Mouse (Mus musculus): ENCODE results near the gene Olfml2a. TPM values are rescaled to one million over a fixed set of nuclear protein-coding genes. Genes with fewer than 3 reads are reported as not detected.
A peak's percentile ranks its signal among the peaks of the same experiment; 100 is the strongest.

Gene Olfml2a
- polyA plus RNA-seq, 1 experiment from 2014 or later, result 3.1 TPM

DNA sequence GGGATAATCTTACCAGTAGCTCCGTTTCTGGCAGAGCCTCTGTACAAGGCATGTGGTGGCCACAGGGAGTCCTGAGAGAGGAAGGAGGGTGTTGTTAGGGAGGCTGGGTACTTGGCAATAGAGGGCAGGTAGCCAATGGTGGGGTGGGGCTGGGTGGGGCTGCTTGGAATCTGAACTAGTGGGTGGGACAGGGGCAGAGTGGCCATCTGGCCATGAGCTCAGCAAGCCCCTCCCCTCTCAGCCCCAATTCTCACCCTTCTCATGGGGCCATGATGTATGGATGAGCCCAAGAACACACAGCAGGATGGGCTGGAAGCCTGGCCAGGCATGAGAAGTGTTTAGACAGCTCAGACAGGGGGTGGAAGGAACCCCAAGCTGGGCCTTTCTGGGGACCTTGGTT is 55.6 kb downstream of the Olfml2a start:
- Histone ChIP-seq H3K4me2 (ENCODE audit: low read depth) (no peak overlapping the region), H3K36me3 (ENCODE audit: control insufficient read depth, insufficient read depth, low read length) (no peaks in the 10 kb centered on the region), H3K9ac (ENCODE audit: low read length) (no peak overlapping the region), H3K4me1 (ENCODE audit: control insufficient read depth, insufficient read depth, low read length) (no peaks in the 10 kb centered on the region), H3K27ac (ENCODE audit: low read depth, low read length) (no peak overlapping the region), H3K9me3 (ENCODE audit: control insufficient read depth, low read length) (0 out of 2 replicates have a peak, but pooled peaks cover 2% of the 10 kb centered on the region), H3K4me3 (ENCODE audit: low read depth, low read length) (no peak overlapping the region), H3K27me3 (ENCODE audit: control insufficient read depth, insufficient read depth, low read length) (no peaks in the 10 kb centered on the region)
- WGBS, result 56% methylated on average over 1 of the region's 1 CpGs
- DNase-seq (ENCODE audit: low spot score) (no peak), ATAC-seq (ENCODE audit: insufficient read depth, low FRiP score, low TSS enrichment) (no peak)

DNA sequence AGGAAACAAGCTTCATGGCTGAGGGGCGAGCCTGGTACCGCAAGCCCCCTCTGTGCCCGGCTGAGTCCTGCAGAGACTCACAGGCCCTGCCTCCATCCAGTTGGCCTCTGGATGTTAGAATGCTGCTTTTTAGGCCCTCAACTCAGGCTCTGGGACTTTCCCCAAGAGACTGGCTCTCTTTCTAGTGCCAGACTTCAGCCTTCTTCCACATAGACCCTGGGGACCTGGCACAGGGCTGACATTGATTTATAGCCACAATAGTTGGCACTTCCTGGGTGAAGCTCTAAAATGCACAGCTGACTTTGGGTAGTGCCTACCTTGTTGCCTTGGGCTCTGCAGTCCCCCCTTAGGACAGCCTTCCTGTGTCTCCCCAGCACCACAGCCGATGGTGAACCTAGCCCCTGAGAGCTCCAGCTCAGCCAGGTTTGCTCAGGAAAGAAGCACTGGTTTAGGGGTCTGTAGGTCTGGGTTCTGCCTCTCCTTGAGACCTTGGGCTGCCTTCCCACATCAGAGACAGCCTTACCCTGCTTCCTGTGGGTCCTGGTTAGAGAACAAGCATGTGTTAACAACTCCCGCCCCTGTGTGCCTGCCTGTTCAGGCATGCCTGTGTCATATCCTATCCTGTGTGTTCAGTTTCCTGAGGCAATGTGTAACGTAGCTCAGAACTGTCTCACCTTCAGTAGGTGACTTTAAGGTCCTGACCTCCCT is 56.2 kb downstream of the Olfml2a start:
- Histone ChIP-seq H3K9ac (ENCODE audit: low read length) (no peak overlapping the region), H3K27ac (ENCODE audit: low read depth, low read length) (no peak overlapping the region), H3K4me1 (ENCODE audit: control insufficient read depth, insufficient read depth, low read length) (no peaks in the 10 kb centered on the region), H3K27me3 (ENCODE audit: control insufficient read depth, insufficient read depth, low read length) (no peaks in the 10 kb centered on the region), H3K36me3 (ENCODE audit: control insufficient read depth, insufficient read depth, low read length) (no peaks in the 10 kb centered on the region), H3K4me2 (ENCODE audit: low read depth) (no peak overlapping the region), H3K4me3 (ENCODE audit: low read depth, low read length) (no peak overlapping the region), H3K9me3 (ENCODE audit: control insufficient read depth, low read length) (0 out of 2 replicates have a peak, but pooled peaks cover 2% of the 10 kb centered on the region)
- no peak for ATAC-seq (ENCODE audit: insufficient read depth, low FRiP score, low TSS enrichment)
- 86% methylated on average over 6 of the region's 6 CpGs for WGBS
- DNase-seq (ENCODE audit: low spot score), result no peak

DNA sequence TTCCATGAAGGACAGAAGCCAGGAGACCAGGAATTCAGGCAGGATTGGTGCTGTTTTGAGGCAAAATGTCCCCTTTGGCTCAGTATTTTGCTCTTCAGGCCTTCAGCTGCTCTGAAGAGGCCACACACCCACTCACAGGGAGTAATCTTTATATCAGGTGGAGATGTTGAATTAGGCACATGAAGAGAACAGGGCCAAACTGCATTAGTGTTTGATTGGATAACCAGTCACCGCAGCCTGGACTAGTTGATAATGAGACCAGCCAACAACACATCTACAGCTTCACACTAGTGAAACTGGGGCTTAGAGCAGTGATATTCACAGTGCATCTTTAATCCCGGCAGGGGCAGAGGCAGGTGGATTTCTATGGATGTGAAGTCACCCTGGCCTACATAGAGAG is 57.2 kb downstream of the Olfml2a start:
- WGBS, result 92% methylated on average over 2 of the region's 2 CpGs
- DNase-seq (ENCODE audit: low spot score) (no peak), ATAC-seq (ENCODE audit: insufficient read depth, low FRiP score, low TSS enrichment) (no peak)
- Histone ChIP-seq H3K4me1 (ENCODE audit: control insufficient read depth, insufficient read depth, low read length) (no peaks in the 10 kb centered on the region), H3K9ac (ENCODE audit: low read length) (no peak overlapping the region), H3K4me3 (ENCODE audit: low read depth, low read length) (no peak overlapping the region), H3K4me2 (ENCODE audit: low read depth) (no peak overlapping the region), H3K27ac (ENCODE audit: low read depth, low read length) (no peak overlapping the region), H3K9me3 (ENCODE audit: control insufficient read depth, low read length) (0 out of 2 replicates have a peak, but pooled peaks cover 2% of the 10 kb centered on the region), H3K27me3 (ENCODE audit: control insufficient read depth, insufficient read depth, low read length) (no peaks in the 10 kb centered on the region), H3K36me3 (ENCODE audit: control insufficient read depth, insufficient read depth, low read length) (no peaks in the 10 kb centered on the region)

DNA sequence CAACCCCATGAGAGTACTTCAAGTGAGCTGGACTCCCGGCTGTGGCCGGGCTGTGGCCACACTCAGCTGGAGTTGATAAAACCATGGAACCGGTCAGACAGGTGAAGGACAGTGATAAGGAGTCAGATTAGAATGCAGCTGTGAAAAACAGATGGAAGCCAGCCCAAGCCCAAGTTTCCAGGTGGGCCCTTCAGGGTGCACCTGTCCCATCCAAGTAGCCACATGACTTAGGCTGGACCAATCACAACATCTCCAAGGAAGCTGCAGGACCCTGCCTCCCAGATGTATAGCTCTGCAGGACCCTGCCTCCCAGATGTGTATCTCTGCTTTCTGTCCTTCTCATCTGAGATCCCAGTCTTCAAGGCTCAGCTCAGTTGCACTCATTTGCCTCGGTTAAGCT is 60.2 kb downstream of the Olfml2a start:
- ATAC-seq (ENCODE audit: insufficient read depth, low FRiP score, low TSS enrichment), result no peak
- no peaks in the 10 kb centered on the region for H3K9me3 ChIP-seq (ENCODE audit: control insufficient read depth, low read length)
- no peaks in the 10 kb centered on the region for H3K4me1 ChIP-seq (ENCODE audit: control insufficient read depth, insufficient read depth, low read length)
- no peak overlapping the region for H3K4me3 ChIP-seq (ENCODE audit: low read depth, low read length)
- H3K9ac ChIP-seq (ENCODE audit: low read length), result no peak overlapping the region
- DNase-seq (ENCODE audit: low spot score), result no peak
- H3K27ac ChIP-seq (ENCODE audit: low read depth, low read length), result no peak overlapping the region
- no peaks in the 10 kb centered on the region for H3K27me3 ChIP-seq (ENCODE audit: control insufficient read depth, insufficient read depth, low read length)
- no peaks in the 10 kb centered on the region for H3K36me3 ChIP-seq (ENCODE audit: control insufficient read depth, insufficient read depth, low read length)
- 72% methylated on average over 4 of the region's 4 CpGs for WGBS
- H3K4me2 ChIP-seq (ENCODE audit: low read depth), result no peak overlapping the region

DNA sequence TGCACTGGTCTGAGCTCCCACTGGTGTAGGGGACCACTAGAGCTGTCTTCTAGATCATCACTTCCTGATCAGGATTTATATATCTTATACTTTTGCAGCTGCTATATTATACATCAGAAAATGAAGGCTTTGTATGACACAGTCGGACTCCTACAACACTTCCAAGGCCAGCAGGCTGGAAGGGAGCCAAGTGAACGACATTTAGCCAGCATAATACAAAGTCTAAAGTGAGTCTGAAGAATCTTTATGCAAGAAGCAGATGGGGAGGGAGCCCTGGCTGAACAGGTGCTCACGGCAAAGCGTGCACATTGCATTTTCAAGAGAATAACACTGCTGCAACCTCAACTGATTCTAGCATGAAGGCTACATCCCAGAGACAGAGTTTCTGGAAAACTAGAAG is 60.7 kb downstream of the Olfml2a start:
- ATAC-seq (ENCODE audit: insufficient read depth, low FRiP score, low TSS enrichment), result no peak

DNA sequence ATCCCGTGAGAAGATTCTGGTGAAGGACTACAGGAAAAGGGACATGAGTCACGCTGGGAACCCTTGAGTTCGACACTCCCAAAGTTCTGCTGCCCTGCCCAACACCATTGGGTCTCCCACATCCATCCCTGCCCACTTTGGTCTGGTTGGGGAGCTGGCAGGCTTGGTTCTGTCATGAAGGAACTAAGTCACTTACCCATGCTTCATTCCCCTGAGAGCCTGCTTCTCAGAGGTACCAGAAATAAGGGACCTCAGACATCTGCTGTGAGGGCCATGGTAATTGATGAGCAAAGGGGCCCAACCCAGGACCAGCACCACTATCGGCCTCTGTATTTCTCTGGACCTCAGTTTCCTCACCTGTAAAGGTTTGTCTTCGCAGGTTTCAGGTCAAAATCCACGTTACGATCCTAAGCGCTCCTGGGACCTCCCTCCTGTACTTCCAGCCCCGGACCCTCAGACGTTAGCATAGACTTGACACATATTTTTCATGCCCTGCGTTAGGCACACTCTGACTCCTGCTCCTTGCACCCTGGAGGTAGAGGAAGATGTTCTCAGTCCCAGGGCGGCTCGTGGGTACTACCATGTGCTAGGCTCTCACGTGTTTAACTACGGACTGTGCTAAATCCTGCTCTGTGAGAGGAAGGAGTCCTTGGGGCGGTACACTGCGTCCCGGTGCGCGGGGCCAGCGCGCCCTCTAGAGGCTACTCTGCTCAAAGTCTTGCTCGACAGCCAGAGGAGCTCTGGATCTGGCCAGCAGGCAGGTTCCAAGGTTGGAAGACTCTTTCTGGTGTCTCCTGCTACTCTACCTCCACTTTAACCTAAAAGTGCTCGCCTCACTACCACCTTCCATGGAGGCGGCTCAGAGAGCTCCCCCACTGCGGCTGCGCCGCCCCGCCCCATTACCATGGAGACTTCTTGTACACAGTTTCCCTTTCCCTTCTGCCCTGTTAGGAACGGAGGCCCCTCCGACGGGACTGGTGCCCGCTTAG is 65.9 kb downstream of the Olfml2a start, which contains the start of gene Wdr38:
Gene Wdr38, plus strand, starts transcription at position 91 of the 989 bp plus-strand sequence.
- H3K27ac ChIP-seq (ENCODE audit: low read depth, low read length), result no peak within 1 kb of the TSS
- H3K27me3 ChIP-seq (ENCODE audit: control insufficient read depth, insufficient read depth, low read length), result no peaks in the 10 kb centered on the region
- peaks cover 16% of the 10 kb centered on the region for H3K36me3 ChIP-seq (ENCODE audit: control insufficient read depth, insufficient read depth, low read length)
- DNase-seq (ENCODE audit: low spot score), result peak; percentile 91
- no peaks in the 10 kb centered on the region; the same call in none of the 2 replicates for H3K4me1 ChIP-seq (ENCODE audit: control insufficient read depth, insufficient read depth, low read length)
- peak within 1 kb of the TSS; percentile 32 for H3K4me2 ChIP-seq (ENCODE audit: low read depth)
- peak within 1 kb of the TSS; percentile 27 for H3K9ac ChIP-seq (ENCODE audit: low read length)
- peak within 1 kb of the TSS; percentile 20 for H3K4me3 ChIP-seq (ENCODE audit: low read depth, low read length)
- no peaks in the 10 kb centered on the region for H3K9me3 ChIP-seq (ENCODE audit: control insufficient read depth, low read length)
- peak; percentile 85 for ATAC-seq (ENCODE audit: insufficient read depth, low FRiP score, low TSS enrichment)
- 16% methylated on average over 33 of the region's 33 CpGs for WGBS

More for the DNA sequence above, 60.7 kb downstream of the Olfml2a start:
- Histone ChIP-seq H3K4me2 (ENCODE audit: low read depth) (no peak overlapping the region), H3K9ac (ENCODE audit: low read length) (no peak overlapping the region), H3K27me3 (ENCODE audit: control insufficient read depth, insufficient read depth, low read length) (no peaks in the 10 kb centered on the region), H3K27ac (ENCODE audit: low read depth, low read length) (no peak overlapping the region), H3K4me3 (ENCODE audit: low read depth, low read length) (no peak overlapping the region), H3K9me3 (ENCODE audit: control insufficient read depth, low read length) (no peaks in the 10 kb centered on the region), H3K4me1 (ENCODE audit: control insufficient read depth, insufficient read depth, low read length) (no peaks in the 10 kb centered on the region), H3K36me3 (ENCODE audit: control insufficient read depth, insufficient read depth, low read length) (no peaks in the 10 kb centered on the region)
- no peak for DNase-seq (ENCODE audit: low spot score)
- 70% methylated on average over 4 of the region's 4 CpGs for WGBS

DNA sequence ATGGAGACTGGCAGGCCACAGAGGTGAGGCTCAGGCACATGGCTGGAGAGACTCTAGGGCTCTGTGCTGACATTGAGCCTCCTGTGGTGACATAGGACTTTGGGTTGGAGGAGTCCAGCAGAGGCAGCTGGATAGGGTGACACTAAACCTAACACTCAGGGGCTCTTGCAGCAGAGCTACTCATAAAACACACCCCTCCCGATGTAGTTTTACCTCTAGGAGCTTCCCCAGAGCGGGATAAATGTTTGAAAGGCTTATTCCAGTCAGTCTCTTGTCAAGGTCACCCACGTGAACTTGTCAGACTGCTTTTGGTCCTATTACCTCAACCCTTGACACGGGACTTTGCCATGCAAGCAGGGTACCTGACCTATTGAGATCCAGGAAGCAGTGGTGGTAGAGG is 67.6 kb downstream of the Olfml2a start:
- no peak for ATAC-seq (ENCODE audit: insufficient read depth, low FRiP score, low TSS enrichment)
- Histone ChIP-seq H3K4me3 (ENCODE audit: low read depth, low read length) (no peak overlapping the region), H3K36me3 (ENCODE audit: control insufficient read depth, insufficient read depth, low read length) (peaks cover 23% of the 10 kb centered on the region), H3K9me3 (ENCODE audit: control insufficient read depth, low read length) (no peaks in the 10 kb centered on the region), H3K4me1 (ENCODE audit: control insufficient read depth, insufficient read depth, low read length) (peaks cover 16% of the 10 kb centered on the region), H3K9ac (ENCODE audit: low read length) (no peak overlapping the region), H3K27ac (ENCODE audit: low read depth, low read length) (no peak overlapping the region), H3K4me2 (ENCODE audit: low read depth) (no peak overlapping the region), H3K27me3 (ENCODE audit: control insufficient read depth, insufficient read depth, low read length) (no peaks in the 10 kb centered on the region)
- WGBS, result 58% methylated on average over 4 of the region's 4 CpGs
- DNase-seq (ENCODE audit: low spot score), result no peak

DNA sequence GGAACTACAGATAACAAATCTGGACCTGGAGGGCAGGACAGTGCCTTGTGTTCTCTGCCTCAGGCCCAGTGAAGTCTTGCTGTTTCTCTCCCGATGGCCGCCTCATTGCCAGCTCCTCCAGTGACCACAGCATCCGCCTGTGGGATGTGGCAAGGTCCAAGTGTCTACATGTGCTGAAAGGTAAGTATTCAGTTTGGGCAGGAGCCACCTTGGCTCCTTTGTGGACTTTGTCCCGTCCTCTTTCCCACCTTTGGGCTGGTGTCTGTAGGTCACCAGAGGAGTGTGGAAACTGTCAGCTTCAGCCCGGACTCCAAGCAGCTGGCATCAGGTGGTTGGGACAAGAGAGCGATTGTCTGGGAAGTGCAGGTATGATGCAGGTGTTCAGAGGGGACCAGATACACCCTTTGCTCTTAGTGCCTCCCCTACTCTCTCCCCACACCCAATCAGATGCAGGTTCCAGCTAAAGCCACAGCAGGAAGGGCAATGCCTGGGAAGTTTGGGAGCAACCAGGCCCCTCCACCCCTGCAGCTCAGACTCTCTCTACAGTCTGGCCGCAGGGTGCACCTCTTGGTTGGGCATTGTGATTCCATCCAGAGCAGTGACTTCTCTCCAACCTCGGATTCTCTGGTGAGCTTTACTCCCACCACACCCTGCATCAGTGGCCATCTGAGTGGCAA is 68.3 kb downstream of the Olfml2a start:
- no peaks in the 10 kb centered on the region for H3K27me3 ChIP-seq (ENCODE audit: control insufficient read depth, insufficient read depth, low read length)
- WGBS, result 64% methylated on average over 8 of the region's 8 CpGs
- no peak overlapping the region for H3K4me3 ChIP-seq (ENCODE audit: low read depth, low read length)
- DNase-seq (ENCODE audit: low spot score), result no peak
- H3K4me1 ChIP-seq (ENCODE audit: control insufficient read depth, insufficient read depth, low read length), result peaks cover 16% of the 10 kb centered on the region
- H3K27ac ChIP-seq (ENCODE audit: low read depth, low read length), result no peak overlapping the region
- peaks cover 23% of the 10 kb centered on the region for H3K36me3 ChIP-seq (ENCODE audit: control insufficient read depth, insufficient read depth, low read length)
- H3K9ac ChIP-seq (ENCODE audit: low read length), result no peak overlapping the region
- ATAC-seq (ENCODE audit: insufficient read depth, low FRiP score, low TSS enrichment), result no peak
- H3K4me2 ChIP-seq (ENCODE audit: low read depth), result no peak overlapping the region
- no peaks in the 10 kb centered on the region for H3K9me3 ChIP-seq (ENCODE audit: control insufficient read depth, low read length)
